9 mouse cellular contexts compared by ENCODE assay signal in the genomic region with DNA sequence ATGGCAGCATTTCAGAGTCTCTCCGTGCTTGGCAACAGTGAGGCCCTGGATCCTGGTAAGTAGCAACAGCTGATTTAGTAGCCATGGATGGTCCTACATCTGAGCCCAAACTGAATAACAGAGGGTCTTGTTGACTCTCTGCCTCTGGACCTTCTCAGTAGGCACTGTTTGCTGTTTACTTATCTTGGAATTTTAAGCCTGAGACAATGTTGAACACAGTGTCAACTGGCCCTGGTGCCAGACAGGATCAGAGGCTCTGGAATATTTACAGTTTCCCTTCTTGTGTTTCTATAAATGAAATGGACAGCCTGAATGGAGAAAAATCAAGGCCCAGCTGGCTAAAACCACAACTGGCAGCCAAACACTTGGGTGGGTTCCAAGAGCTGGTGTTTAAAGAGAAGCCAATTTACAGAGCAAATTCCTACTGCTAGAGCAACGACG. TPM values are rescaled to one million over a fixed set of nuclear protein-coding genes. Genes with fewer than 3 reads are reported as not detected.
DNase-seq lines count a peak whose midpoint lies in the region; ATAC-seq and TF ChIP-seq lines count a peak whose summit lies in the region.
"Had no signal": no experiment of that assay in that cellular context is flagged by ENCODE, and none has a peak within 500 bp of the region (broad histone marks: within the 10 kb centered on the region; RNA-seq: fewer than 3 reads in every experiment).

No protein-coding gene starts in this region.

- H3K4me1 ChIP-seq in kidney, embryonic 16.5 days (ENCODE audit: insufficient read depth, low read length): peaks cover 9% of the 10 kb centered on the region
- peaks cover 18% of the 10 kb centered on the region for H3K4me1 ChIP-seq in forebrain, embryonic 16.5 days (replicated peaks; ENCODE audit: control insufficient read depth, insufficient read depth, low read length)
- H3K4me1 ChIP-seq in midbrain, postnatal 0 days (ENCODE audit: insufficient read depth, low read length): no peaks in the 10 kb centered on the region; the same call in 1 of the 2 replicates
- peaks cover 9% of the 10 kb centered on the region for H3K4me1 ChIP-seq in intestine, embryonic 16.5 days (ENCODE audit: control insufficient read depth, insufficient read depth, low read length)

- no peak for ATAC-seq in kidney, embryonic 16.5 days (ENCODE audit: low FRiP score, low TSS enrichment)
- peak; percentile 53 for ATAC-seq in forebrain, embryonic 16.5 days
- ATAC-seq in midbrain, postnatal 0 days (ENCODE audit: low FRiP score): peak; percentile 35; the same call in 1 of the 2 replicates
- no peak for ATAC-seq in intestine, embryonic 16.5 days

- H3K36me3 ChIP-seq in kidney, embryonic 16.5 days (ENCODE audit: insufficient read depth, low read length): no peaks in the 10 kb centered on the region
- no peaks in the 10 kb centered on the region for H3K36me3 ChIP-seq in forebrain, embryonic 16.5 days (ENCODE audit: control insufficient read depth, insufficient read depth)
- no peaks in the 10 kb centered on the region for H3K36me3 ChIP-seq in midbrain, postnatal 0 days (ENCODE audit: insufficient read depth, low read length)
- no peaks in the 10 kb centered on the region for H3K36me3 ChIP-seq in intestine, embryonic 16.5 days (ENCODE audit: control insufficient read depth, insufficient read depth, low read length)

- peak; percentile 20 for DNase-seq in adrenal gland, adult 2 months
- no peak for DNase-seq in adrenal gland, adult 8-10 months
- DNase-seq in kidney, adult 11 months: peak; percentile 7
- peak; percentile 82 for DNase-seq in midbrain, postnatal 0 days (ENCODE audit: low spot score)
- DNase-seq in natural killer cell, adult 2 months (ENCODE audit: low spot score in 2 of 2): no peak

- no peak for TF ChIP-seq CTCF in midbrain, postnatal 0 days (IDR thresholded peaks at IDR 0.05)

- WGBS in kidney, embryonic 16.5 days: 43% methylated on average over 3 of the region's 3 CpGs
- WGBS in forebrain, embryonic 16.5 days: 10% methylated on average over 3 of the region's 3 CpGs
- WGBS in midbrain, postnatal 0 days: 51% methylated on average over 3 of the region's 3 CpGs
- 29% methylated on average over 3 of the region's 3 CpGs for WGBS in intestine, embryonic 16.5 days

- H3K4me3 ChIP-seq in kidney, embryonic 16.5 days (ENCODE audit: low read length): no peak overlapping the region
- H3K4me3 ChIP-seq in forebrain, embryonic 16.5 days (replicated peaks; ENCODE audit: low read length): 0 out of 2 replicates have a peak overlapping the region, but pooled peaks have one; percentile 0
- peak overlapping the region; percentile 8; the same call in 1 of the 2 replicates for H3K4me3 ChIP-seq in midbrain, postnatal 0 days (ENCODE audit: low read depth, low read length)
- H3K4me3 ChIP-seq in intestine, embryonic 16.5 days (ENCODE audit: low read length): no peak overlapping the region

- no peak overlapping the region for H3K9ac ChIP-seq in kidney, embryonic 16.5 days (replicated peaks; ENCODE audit: low read length)
- no peak overlapping the region for H3K9ac ChIP-seq in forebrain, embryonic 16.5 days (replicated peaks; ENCODE audit: low read depth, low read length)
- no peak overlapping the region for H3K9ac ChIP-seq in midbrain, postnatal 0 days (replicated peaks; ENCODE audit: low read length, poor library complexity, severe bottlenecking)
- H3K9ac ChIP-seq in intestine, embryonic 16.5 days (ENCODE audit: low read depth, low read length): no peak overlapping the region

- no peaks in the 10 kb centered on the region for H3K9me3 ChIP-seq in kidney, embryonic 16.5 days (ENCODE audit: low read length)
- no peaks in the 10 kb centered on the region for H3K9me3 ChIP-seq in forebrain, embryonic 16.5 days (ENCODE audit: control insufficient read depth, low read length)
- H3K9me3 ChIP-seq in midbrain, postnatal 0 days (ENCODE audit: low read length): no peaks in the 10 kb centered on the region
- no peaks in the 10 kb centered on the region for H3K9me3 ChIP-seq in intestine, embryonic 16.5 days (ENCODE audit: control insufficient read depth, low read length)

- peaks cover 17% of the 10 kb centered on the region for H3K27me3 ChIP-seq in kidney, embryonic 16.5 days (ENCODE audit: insufficient read depth, low read length)
- peaks cover 6% of the 10 kb centered on the region for H3K27me3 ChIP-seq in forebrain, embryonic 16.5 days (replicated peaks; ENCODE audit: control insufficient read depth, insufficient read depth, low read length)
- H3K27me3 ChIP-seq in midbrain, postnatal 0 days (ENCODE audit: insufficient read depth, low read length): no peaks in the 10 kb centered on the region
- H3K27me3 ChIP-seq in intestine, embryonic 16.5 days (replicated peaks; ENCODE audit: control insufficient read depth, insufficient read depth, low read length): peaks cover 18% of the 10 kb centered on the region

- no peak overlapping the region for H3K4me2 ChIP-seq in kidney, embryonic 16.5 days (replicated peaks; ENCODE audit: low read depth, low read length)
- H3K4me2 ChIP-seq in forebrain, embryonic 16.5 days (ENCODE audit: low read length): 0 out of 2 replicates have a peak overlapping the region, but pooled peaks have one; percentile 14
- peak overlapping the region; percentile 32 for H3K4me2 ChIP-seq in midbrain, postnatal 0 days (ENCODE audit: low read depth, low read length, poor library complexity, severe bottlenecking)
- H3K4me2 ChIP-seq in intestine, embryonic 16.5 days (ENCODE audit: low read depth, low read length): no peak overlapping the region

- no peak overlapping the region for H3K27ac ChIP-seq in kidney, embryonic 16.5 days (ENCODE audit: low read length)
- H3K27ac ChIP-seq in forebrain, embryonic 16.5 days (ENCODE audit: low read length): no peak overlapping the region
- no peak overlapping the region for H3K27ac ChIP-seq in midbrain, postnatal 0 days (ENCODE audit: low read depth, low read length)
- no peak overlapping the region for H3K27ac ChIP-seq in intestine, embryonic 16.5 days (ENCODE audit: low read length)

RNA-seq across cellular contexts. Expression of a gene that starts 3.7 kb away (rescaled TPM):
- under 1 TPM; 0.09 to 0.41 TPM for total RNA-seq in adrenal gland, adult 2 months (2021)
- 0.33 and 0.42 TPM in 2 replicates for polyA plus RNA-seq in adrenal gland, adult 2 months (2012; rRNA removed)
- total RNA-seq in adrenal gland, adult 8-10 months (2022): under 1 TPM; 0.12 to 0.28 (median 0.22) TPM
- polyA plus RNA-seq in kidney, embryonic 16.5 days (2015; fragmentation: Nextera tagmentation; extraction: Ambion mirVana): 0.15 and 0.31 TPM in 2 replicates
- 2.9 and 3.0 TPM in 2 replicates for polyA plus RNA-seq in forebrain, embryonic 16.5 days (2015; fragmentation: Nextera tagmentation; extraction: Ambion mirVana)
- total RNA-seq in midbrain, postnatal 0 days (2014; rRNA removed): 6.9 and 8.4 TPM in 2 replicates
- 6.5 and 6.9 TPM in 2 replicates for polyA plus RNA-seq in midbrain, postnatal 0 days (2015; fragmentation: Nextera tagmentation; extraction: Ambion mirVana)
- polyA plus RNA-seq in intestine, embryonic 16.5 days (2015; fragmentation: Nextera tagmentation; extraction: Ambion mirVana): 0.40 and 0.45 TPM in 2 replicates
- total RNA-seq: granulocyte monocyte progenitor cell, adult 5-6 weeks had no signal

Comparison
In these comparisons a context has a peak if more than half of its experiments do, and no peak if none do; other contexts are left out.
1. DNase-seq: peak in adrenal gland, adult 2 months (single experiment), kidney, adult 11 months (single experiment) and midbrain, postnatal 0 days (single experiment); none in adrenal gland, adult 8-10 months (single experiment) and natural killer cell, adult 2 months (0 of 2).
2. ATAC-seq: peak in forebrain, embryonic 16.5 days (single experiment) and midbrain, postnatal 0 days (single experiment); none in kidney, embryonic 16.5 days (single experiment) and intestine, embryonic 16.5 days (single experiment).
3. H3K4me2 ChIP-seq: peak in forebrain, embryonic 16.5 days (single experiment) and midbrain, postnatal 0 days (single experiment); none in kidney, embryonic 16.5 days (single experiment) and intestine, embryonic 16.5 days (single experiment).
4. H3K4me3 ChIP-seq: peak in forebrain, embryonic 16.5 days (single experiment) and midbrain, postnatal 0 days (single experiment); none in kidney, embryonic 16.5 days (single experiment) and intestine, embryonic 16.5 days (single experiment).